Mouse (Mus musculus): ENCODE data around the gene Trim29. TPM values are rescaled to one million over a fixed set of nuclear protein-coding genes. Genes with fewer than 3 reads are reported as not detected.
A peak's percentile ranks its signal among the peaks of the same experiment; 100 is the strongest.

The Trim29 gene
- not detected in 2 replicates for total RNA-seq (2015)
- total RNA-seq (2017), result not detected in 2 replicates

GRCm38 (mm10) chr9:43310538-43310937, at the start of gene Trim29:
Gene Trim29, plus strand, starts transcription at chr9:43310848.
- no peak for ATAC-seq (ENCODE audit: poor library complexity, severe bottlenecking)

- no peak for ATAC-seq (ENCODE audit: poor library complexity, severe bottlenecking)
Observed at GRCm38 (mm10) chr9:43261124-43261907, 49.3 kb upstream of the Trim29 start.

- ATAC-seq (ENCODE audit: poor library complexity, severe bottlenecking), result no peak
Observed at GRCm38 (mm10) chr9:43261941-43262340, 48.7 kb upstream of the Trim29 start.

DNA sequence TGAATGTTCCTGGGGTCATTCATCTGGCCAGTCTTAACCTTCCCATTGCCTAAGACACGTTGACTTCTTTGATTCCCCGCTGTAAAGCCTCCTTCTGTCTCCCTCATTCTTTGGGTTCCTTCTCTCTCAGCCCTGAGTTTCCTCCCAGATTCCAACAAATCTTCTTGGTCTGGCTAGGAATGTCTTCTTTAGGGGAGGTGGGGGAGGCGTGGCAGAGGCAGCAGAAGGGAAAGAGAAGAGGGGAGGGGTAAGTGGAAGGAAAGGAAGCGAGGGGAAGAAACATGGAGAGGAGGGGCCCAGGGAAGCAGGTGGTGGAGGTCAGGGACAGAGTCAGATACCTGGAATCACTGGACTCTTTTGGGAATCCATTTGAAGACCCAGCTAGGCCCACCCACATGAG, 48.3 kb upstream of the Trim29 start:
- ATAC-seq (ENCODE audit: poor library complexity, severe bottlenecking), result no peak

GRCm38 (mm10) chr9:43262811-43263550, 47.7 kb upstream of the Trim29 start:
- ATAC-seq (ENCODE audit: poor library complexity, severe bottlenecking), result no peak

GRCm38 (mm10) chr9:43263946-43264451, 46.6 kb upstream of the Trim29 start:
- ATAC-seq (ENCODE audit: poor library complexity, severe bottlenecking), result no peak

GRCm38 (mm10) chr9:43265194-43265593, 45.5 kb upstream of the Trim29 start:
- ATAC-seq (ENCODE audit: poor library complexity, severe bottlenecking), result no peak

DNA sequence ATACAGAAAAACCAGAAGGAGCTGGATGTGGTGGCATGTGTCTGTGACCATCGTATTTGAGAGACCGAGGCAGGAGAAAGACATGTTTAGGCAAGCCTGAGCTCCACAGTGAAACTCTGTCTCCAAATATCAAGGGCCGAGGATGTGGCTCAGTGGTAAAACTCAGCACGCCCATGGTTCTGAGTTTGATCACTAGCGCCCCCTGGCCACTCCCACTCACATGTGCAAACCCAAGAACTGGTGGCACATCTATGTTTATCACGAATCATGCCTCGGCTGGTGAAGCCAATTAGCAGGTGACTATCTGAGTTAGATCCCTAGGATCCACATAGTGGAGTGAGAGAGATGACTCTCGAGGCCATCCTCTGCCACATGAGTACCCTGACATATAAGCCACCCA, 43.3 kb upstream of the Trim29 start:
- peak; percentile 68; the same call in 1 of the 2 replicates for ATAC-seq (ENCODE audit: poor library complexity, severe bottlenecking)

- ATAC-seq (ENCODE audit: poor library complexity, severe bottlenecking), result no peak
Observed at GRCm38 (mm10) chr9:43269166-43269565, 41.5 kb upstream of the Trim29 start.

- no peak for ATAC-seq (ENCODE audit: poor library complexity, severe bottlenecking)
Observed at GRCm38 (mm10) chr9:43270723-43271252, 39.9 kb upstream of the Trim29 start.

DNA sequence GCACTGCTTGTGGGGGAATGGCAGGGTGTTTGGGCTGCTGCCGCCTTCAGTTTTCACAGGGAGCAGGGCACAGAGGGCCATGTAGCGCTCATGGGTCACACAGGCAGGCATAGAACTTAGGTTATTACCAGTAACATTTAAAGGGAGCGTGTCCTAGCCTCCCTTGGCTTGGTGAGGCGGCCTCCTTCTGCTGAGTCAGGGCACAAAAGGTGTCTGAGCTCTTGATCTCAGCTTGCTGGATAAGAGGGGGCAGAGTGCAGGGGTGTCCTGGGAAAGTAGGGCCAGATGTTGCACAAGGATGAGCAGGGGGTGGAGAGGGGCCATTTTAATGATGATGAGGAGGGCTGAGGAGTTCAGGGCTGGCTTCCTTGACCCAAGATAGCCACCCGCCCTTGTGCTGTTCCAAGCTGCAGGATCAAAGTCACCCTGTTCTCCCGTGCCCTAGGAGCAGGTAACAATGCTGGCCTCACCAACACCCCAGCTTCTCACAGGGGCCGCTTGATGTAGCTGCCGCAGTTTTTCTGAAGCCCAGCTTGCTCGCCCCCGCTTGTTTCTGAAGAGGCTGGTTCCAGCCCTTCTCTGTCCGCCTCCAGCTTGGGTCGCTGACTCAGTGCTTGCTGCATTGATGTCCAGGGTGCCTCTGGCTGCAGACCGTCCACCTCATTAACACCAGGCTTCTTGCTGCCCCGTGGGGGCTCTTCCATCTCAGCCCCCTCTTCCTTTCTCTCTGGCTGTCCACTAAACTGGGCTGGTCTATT, 38.7 kb upstream of the Trim29 start:
- ATAC-seq (ENCODE audit: poor library complexity, severe bottlenecking), result no peak

- ATAC-seq (ENCODE audit: poor library complexity, severe bottlenecking), result no peak
Observed at GRCm38 (mm10) chr9:43273735-43274134, 36.9 kb upstream of the Trim29 start.

DNA sequence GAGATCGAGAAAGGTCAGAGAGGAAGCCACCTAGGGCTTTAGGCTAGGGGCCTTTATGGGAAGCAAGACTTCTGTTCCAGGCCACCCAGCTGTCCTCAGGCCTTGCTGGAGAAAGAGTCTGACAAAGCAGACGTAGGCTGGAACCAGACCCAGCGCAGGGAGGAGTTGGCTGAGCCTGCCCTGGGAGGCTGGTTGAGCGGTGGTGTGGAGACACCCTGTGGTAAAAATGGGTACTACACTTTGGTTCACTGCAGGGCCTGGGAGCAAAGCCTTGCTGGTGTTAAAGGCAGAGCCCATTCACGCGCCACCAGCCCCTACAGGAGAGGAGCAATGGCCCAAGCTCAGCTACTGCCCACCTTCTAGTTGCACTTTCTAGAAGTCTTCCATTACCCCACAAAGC, 26.4 kb upstream of the Trim29 start:
- peak; percentile 92 for ATAC-seq (ENCODE audit: poor library complexity, severe bottlenecking)

DNA sequence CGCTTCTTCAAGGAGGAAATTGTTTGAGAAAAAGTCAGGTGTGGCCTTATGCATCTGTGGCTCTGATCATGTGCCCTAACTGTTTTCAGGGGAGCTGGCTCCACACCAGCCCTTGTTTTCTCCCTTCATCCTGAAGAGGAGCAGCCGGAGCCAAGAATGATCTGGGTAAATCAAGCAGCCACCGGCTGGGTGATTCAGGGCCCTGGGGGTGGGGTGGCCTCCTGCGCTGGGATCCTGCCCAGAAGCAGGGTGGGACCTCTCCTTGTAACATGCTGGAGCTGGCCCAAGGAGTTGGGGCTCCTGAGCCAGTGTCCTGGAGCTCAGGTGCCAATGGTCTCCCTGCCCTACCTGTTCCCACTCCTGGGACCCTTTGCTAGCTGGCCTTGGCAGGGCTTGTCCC, 25.4 kb upstream of the Trim29 start:
- no peak for ATAC-seq (ENCODE audit: poor library complexity, severe bottlenecking)

GRCm38 (mm10) chr9:43286870-43287269, 23.8 kb upstream of the Trim29 start:
- ATAC-seq (ENCODE audit: poor library complexity, severe bottlenecking), result peak; percentile 43; the same call in 1 of the 2 replicates

DNA sequence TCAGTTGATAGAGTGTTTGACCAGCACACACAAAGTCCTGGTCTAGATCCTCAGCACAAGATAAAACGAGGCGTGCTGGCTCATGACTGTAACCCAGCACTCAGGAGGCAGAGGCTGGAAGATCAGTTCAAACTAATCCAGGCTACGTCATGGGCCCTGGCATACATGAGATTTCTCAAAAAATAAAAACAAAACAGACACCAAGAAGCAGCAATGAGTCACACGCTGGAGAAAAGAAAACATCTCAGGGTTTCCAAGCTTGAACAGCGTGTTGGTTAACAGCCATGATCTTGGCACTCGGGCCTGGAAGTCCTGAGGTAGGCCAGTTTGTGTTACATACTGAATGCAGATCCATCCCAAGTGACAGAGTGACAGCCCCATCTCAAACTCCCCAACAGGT, 17.6 kb upstream of the Trim29 start:
- ATAC-seq (ENCODE audit: poor library complexity, severe bottlenecking), result no peak

- ATAC-seq (ENCODE audit: poor library complexity, severe bottlenecking), result no peak
Observed at GRCm38 (mm10) chr9:43300394-43300793, 10.3 kb upstream of the Trim29 start.

GRCm38 (mm10) chr9:43302989-43303388, 7.7 kb upstream of the Trim29 start:
- peak; percentile 81 for ATAC-seq (ENCODE audit: poor library complexity, severe bottlenecking)

DNA sequence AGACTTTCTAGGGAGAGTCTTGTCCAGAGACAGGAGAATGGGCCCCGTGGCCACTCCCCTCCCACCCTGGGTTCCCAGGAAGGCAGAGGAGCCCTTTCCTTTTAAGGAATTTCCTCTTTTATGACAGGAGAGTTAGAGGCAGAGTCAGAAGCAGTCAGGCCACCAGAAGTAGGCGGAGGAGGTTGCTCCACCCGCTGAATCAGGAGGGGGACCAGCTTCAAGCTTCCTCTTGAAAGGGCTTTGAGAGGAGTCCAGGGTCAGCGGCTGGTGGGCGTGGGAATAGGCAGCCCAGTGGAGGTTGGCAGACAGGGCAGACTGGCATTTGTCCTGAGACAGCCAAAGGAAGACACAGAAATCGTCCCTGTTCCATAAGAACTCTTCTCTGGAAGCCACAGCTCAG, 4.8 kb upstream of the Trim29 start:
- ATAC-seq (ENCODE audit: poor library complexity, severe bottlenecking), result peak; percentile 50

GRCm38 (mm10) chr9:43309087-43309872, 1.4 kb upstream of the Trim29 start:
- ATAC-seq (ENCODE audit: poor library complexity, severe bottlenecking), result no peak
